Mouse (Mus musculus) urinary bladder, postnatal 10 days (tissue): ENCODE measurements around the gene Pds5a.
"Not testable (repeated sequence)": the region's sequence is repeated elsewhere in the genome, so short reads cannot be mapped to it uniquely, and the experiment has no call there.

Source experiments
- DNase-seq: peaks from one replicate; pipeline ENCODE4 v3.0.0; 2022; ENCODE audit warnings: low spot score

The Pds5a gene

DNA sequence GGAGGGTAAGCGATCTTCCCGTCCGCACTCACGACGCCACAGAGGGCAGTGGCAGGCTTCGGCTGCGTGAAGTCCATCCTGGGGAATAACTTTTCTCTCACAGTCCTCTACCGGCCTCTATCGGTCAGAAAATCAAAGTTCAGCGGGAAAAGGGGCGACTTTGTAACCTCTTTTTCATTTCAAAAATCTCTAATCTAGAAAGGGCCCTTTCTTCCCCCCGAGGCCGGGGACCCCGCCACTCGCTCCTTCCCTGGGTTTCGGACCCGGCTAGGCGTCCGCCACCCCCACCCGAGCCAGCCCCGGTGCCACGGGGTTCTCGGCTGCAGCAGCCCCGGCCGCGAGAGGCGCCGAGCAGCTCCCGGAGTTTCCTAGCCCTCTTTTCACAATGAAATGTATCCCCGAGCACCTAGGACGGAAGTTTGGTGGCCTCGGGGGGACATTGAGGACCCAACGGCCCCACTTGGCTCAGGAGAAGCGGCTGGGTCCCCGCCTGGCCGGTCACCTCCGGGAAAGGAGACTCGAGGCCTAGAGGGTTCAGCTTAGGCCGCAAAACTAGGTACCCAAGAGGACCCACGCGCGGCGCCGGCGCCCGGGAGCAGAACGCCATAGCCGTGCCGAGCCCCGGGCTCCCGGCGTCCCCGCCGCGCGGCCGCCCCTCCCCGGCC is 1.1 kb downstream of the Pds5a start:
- DNase-seq: peak; percentile 29

DNA sequence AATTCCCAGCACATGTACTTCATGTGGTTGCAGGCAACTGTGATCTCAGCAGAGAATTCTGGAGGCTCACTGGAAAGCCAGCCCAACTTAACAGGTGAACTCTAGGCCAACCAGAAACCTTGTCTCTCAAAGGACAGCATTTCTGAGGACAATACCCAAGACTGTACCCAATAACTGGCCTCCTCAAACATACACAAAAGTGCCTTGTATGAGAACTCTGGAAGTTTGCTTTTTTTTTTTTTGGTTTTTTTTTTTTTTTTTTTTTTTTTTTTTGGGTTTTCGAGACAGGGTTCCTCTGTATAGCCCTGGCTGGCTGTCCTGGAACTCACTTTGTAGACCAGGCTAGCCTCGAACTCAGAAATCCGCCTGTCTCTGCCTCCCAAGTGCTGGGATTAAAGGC is 4.0 kb downstream of the Pds5a start:
- DNase-seq: not testable (repeated sequence)

DNA sequence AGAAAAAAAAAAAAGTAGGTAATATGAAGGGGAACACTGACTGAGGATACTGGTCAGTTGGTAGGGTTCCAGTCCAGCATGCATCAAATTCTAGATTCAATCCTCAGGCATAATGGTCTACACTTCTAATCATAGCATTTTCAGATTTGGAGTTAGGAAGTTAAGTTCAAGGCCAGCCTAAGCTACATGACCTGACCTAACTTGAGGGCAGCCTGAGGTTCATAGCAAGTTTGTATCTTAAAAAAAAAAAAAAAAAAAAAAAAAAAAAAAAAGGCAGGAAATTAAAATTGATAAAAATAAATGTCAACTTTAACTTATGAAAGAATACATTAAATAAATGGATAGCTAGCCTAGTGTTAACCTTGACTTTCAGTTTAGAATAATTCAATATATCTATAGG is 5.1 kb downstream of the Pds5a start:
- DNase-seq: no peak

GRCm38 (mm10) chr5:65688806-65689205 is 9.3 kb downstream of the Pds5a start:
- no peak for DNase-seq

DNA sequence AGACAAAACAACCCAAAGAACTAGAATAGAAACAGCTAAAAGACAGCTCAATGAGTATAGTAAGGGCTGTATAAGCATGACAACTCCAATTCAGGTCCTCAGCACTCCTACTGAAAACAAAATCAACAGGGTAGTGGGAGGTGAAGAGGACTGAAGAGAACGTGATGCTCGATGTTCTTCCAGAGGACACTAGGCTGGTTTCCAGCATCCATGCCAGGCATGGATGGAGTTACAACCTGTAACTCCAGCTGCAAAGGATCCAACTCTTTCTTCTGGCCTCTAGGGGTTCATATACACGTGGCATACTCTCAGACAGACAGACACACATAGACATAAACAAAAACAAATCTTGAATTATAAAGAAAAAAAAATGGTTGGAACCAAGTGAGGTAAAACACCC is 11.3 kb downstream of the Pds5a start:
- no peak for DNase-seq

DNA sequence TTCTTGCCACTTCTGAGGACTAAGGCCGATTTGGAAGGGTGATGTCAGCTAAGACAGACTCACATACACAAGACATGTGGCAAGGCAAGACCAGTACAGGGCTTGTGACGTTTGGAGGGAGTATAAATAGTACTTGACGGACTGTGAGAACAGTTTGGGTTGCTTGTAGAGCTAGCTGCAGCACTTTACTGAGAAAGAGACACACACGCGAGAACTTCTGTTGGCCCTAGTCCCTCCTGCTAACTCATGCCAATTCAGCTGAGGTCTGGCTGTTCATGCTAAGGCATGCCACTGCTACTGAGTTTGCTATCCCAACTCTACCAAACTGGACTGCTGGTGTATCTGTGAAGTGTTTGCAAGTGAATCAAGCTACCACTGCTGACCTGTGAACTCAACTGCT is 19.2 kb downstream of the Pds5a start:
- DNase-seq: no peak

GRCm38 (mm10) chr5:65672162-65672561 is 25.9 kb downstream of the Pds5a start:
- no peak for DNase-seq

DNA sequence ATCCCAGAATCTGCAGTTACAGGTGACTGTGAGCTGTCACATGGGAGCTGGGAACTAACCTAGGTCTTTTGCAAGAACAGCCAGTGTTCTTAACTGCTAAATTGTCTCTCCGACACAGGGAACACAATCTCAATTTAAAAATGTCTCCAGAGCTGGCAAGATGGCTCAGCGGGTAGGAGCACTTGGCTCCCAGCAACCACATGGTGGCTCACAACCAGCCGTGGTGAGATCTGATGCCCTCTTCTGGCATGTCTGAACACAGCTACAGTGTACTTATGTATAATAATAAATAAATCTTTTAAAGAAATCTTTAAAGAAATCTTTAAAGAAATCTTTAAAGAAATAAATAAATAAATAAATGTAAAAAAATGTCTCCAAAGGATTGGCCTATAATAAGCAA is 30.4 kb downstream of the Pds5a start:
- DNase-seq: no peak

- no peak for DNase-seq
Observed at GRCm38 (mm10) chr5:65665370-65665769, 32.7 kb downstream of the Pds5a start.

- DNase-seq: no peak
Observed at GRCm38 (mm10) chr5:65661958-65662357, 36.1 kb downstream of the Pds5a start.

GRCm38 (mm10) chr5:65653786-65654185 is 44.3 kb downstream of the Pds5a start:
- no peak for DNase-seq

DNA sequence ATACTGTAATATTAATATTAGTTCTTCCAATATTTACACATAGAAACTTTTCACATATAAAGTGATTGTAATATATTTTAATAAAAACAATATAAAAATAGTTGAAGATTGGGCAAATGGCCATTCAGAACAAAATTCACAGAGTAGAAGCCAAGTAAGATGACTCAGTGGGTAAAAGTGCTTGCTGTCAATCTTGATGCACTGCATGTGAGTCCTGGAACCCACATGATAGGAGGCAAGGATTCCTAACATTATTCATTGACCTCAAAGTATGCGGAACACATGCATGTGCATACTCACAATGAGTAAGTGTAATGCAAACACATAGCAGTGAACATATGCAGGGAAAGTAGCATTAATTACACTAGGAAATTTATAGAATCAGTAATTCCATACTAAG is 59.2 kb downstream of the Pds5a start:
- no peak for DNase-seq

DNA sequence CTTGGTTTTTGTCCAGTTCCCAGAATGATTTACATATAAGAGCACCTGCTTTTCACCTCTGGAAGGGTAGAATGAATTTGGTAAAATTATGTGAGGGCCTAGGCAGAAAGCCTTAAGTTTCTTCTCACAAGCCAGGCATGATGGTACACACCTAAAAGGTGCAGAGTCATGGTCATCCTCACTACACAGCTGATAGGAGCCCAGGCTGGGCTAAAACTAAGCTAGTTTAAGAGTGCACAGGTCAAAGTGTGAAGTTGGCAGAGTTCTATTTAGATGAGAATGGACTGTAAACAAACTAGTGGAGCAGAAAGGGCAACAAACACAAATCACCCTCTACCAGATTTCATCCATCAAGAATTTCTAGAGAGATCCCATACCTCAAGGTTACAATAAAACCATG is 73.7 kb downstream of the Pds5a start:
- DNase-seq: no peak

DNA sequence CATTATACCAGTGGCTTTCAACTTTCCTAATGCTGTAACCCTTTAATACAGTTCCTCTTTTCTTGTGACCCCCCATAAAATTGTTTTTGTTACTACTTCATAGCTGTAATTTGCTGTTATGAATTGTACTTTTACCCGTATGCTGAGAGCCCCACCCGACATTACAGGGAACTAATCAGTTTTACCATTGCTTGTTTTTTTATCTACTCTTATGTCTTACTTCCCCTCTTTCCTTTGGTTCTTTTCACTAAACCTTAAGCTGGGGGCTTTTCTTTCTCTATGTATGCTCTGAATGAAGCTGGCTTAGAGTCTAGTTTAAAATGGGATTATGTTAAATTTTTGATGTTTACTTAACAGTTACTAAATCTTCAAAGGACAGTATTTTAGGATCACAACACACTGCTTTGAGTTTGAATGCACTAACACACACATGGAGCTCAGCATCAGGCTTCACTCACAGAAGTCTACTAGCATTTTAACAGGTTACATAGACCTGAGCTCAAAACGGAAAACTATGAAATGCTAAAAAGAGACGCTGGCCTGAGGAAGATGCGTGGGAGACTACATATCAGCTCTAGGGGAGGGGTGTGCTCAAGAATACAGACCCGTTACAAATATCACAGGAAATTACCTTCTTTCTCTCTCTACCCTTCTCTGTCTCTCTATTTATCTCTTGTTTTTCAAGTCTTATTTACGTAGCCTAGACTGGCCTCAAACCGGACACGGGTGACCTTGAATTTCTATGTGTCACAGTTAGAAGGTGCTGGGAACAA is 84.7 kb downstream of the Pds5a start:
- DNase-seq: no peak

DNA sequence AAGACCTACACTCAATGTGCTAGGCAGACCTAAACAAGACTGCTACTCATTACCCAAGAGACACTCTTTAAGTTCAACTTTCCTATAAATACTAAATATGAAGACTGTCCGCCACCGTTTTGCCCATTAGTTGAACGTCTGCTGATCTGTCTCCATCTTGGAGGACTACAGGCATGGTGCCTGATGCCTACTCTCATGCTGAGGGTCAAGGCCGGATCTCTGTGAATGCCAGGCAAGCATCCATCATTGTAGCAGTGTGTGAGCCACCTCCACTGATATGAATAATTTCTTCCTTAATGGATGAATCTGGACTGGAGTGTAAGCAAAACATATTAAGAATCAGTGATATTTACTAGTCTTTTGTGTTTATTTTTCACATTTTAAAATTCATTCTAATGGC is 87.5 kb downstream of the Pds5a start:
- DNase-seq: no peak

- DNase-seq: no peak
Observed at GRCm38 (mm10) chr5:65609769-65610168, 88.3 kb downstream of the Pds5a start.

GRCm38 (mm10) chr5:65606820-65607219 is 91.3 kb downstream of the Pds5a start:
- no peak for DNase-seq

- no peak for DNase-seq
Observed at GRCm38 (mm10) chr5:65599681-65600080, 98.4 kb downstream of the Pds5a start.

GRCm38 (mm10) chr5:65592421-65592820 is 105.7 kb downstream of the Pds5a start:
- no peak for DNase-seq

- no peak for DNase-seq
Observed at GRCm38 (mm10) chr5:65590199-65590598, 107.9 kb downstream of the Pds5a start.

DNA sequence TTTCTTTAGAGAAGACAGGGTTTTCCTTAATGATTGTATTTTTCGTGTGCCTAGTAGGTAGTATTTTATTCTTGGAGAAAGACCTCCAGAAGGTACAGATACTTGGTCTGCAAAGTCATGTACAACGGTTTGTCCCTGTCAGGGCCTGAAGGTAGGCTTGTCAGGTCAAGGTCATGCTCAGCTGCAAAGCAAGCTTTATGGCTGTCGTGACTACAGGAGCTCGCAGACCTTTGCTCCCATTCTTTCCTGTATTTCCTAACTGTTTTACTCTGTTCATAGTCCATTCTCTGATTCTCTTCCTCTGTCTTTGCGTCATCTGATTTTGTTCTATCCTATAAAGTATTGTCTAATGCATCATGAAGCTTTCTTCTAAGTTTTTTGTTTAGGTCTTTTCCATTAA is 111.8 kb downstream of the Pds5a start:
- no peak for DNase-seq

GRCm38 (mm10) chr5:65578545-65578944 is 119.5 kb downstream of the Pds5a start:
- no peak for DNase-seq

GRCm38 (mm10) chr5:65575896-65576295 is 122.2 kb downstream of the Pds5a start:
- DNase-seq: no peak

GRCm38 (mm10) chr5:65574876-65575275 is 123.2 kb downstream of the Pds5a start:
- DNase-seq: no peak
